Mouse (Mus musculus): ENCODE measurements around the gene Myct1. TPM values are rescaled to one million over a fixed set of nuclear protein-coding genes. Genes with fewer than 3 reads are reported as not detected.
A peak's percentile ranks its signal among the peaks of the same experiment; 100 is the strongest.

Myct1 gene
- polyA plus RNA-seq (2014; fragmentation: Nextera tagmentation; extraction: Ambion mirVana): 4.7 and 4.9 TPM in 2 replicates

DNA sequence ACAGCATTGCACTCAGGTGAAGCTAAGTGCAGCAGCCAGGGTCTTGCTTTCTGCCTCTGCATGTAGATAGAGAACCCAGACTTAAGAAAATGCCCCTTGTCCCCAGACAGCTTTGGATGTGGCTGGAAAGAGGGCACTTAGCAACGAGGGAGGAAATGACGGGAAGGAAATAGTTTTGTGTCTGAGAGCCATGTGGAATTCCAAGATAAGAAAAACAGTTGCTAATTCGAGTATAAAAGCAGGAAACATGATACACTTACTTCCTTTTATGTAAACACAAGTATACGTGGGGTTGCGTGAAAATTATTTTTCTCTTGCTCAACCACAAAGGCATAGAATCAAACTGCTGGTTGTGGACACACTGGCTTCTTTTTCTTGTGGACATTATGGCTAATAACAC is at the start of gene Myct1:
Myct1 (plus strand) TSS at position 312 of the 400 bp plus-strand sequence.
- DNase-seq (ENCODE audit: low spot score) (no peak), ATAC-seq (replicated peaks; ENCODE audit: insufficient number of reproducible peaks, low FRiP score, low TSS enrichment, low read depth) (no peak)
- H3K27ac ChIP-seq (replicated peaks; ENCODE audit: low read depth, low read length): no peak within 1 kb of the TSS
- H3K4me2 ChIP-seq (ENCODE audit: low read depth, low read length): no peak within 1 kb of the TSS
- no peaks in the 10 kb centered on the region for H3K36me3 ChIP-seq (replicated peaks; ENCODE audit: control insufficient read depth, insufficient read depth, low read depth, low read length)
- H3K4me3 ChIP-seq (ENCODE audit: low read depth, low read length): no peak within 1 kb of the TSS
- H3K9ac ChIP-seq (replicated peaks; ENCODE audit: low read length): no peak within 1 kb of the TSS
- H3K27me3 ChIP-seq (ENCODE audit: control insufficient read depth, insufficient read depth, low read length): no peaks in the 10 kb centered on the region
- H3K4me1 ChIP-seq (ENCODE audit: control insufficient read depth, insufficient read depth, low read length): no peaks in the 10 kb centered on the region
- WGBS: 31% methylated on average over 5 of the region's 5 CpGs
- H3K9me3 ChIP-seq (replicated peaks; ENCODE audit: control insufficient read depth, low read length): no peaks in the 10 kb centered on the region

DNA sequence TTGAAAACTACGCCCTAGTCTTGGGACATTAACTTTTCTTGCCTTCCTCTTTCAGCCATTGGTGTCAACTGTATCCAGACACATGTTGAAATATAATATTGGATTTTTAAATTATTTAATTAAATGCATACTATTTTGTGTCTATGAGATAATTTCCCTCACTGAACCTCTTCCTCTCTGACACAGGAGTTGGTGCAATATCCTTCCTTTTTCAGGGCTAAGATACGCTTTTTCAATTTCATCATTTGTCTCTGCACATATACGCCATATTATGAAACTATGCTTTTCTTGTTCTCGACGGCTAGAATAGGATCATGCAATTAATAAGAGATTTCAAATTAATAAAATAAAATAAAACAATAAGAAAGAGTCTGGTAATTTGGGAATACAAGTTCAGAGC is 47.1 kb upstream of the Myct1 start:
- Histone ChIP-seq H3K27me3 (ENCODE audit: control insufficient read depth, insufficient read depth, low read length) (no peaks in the 10 kb centered on the region), H3K9ac (replicated peaks; ENCODE audit: low read length) (no peak overlapping the region), H3K36me3 (replicated peaks; ENCODE audit: control insufficient read depth, insufficient read depth, low read depth, low read length) (no peaks in the 10 kb centered on the region), H3K4me1 (ENCODE audit: control insufficient read depth, insufficient read depth, low read length) (no peaks in the 10 kb centered on the region), H3K4me2 (ENCODE audit: low read depth, low read length) (no peak overlapping the region), H3K27ac (replicated peaks; ENCODE audit: low read depth, low read length) (no peak overlapping the region), H3K4me3 (ENCODE audit: low read depth, low read length) (no peak overlapping the region), H3K9me3 (replicated peaks; ENCODE audit: control insufficient read depth, low read length) (no peaks in the 10 kb centered on the region)
- 96% methylated on average over 5 of the region's 5 CpGs for WGBS
- no peak for ATAC-seq (replicated peaks; ENCODE audit: insufficient number of reproducible peaks, low FRiP score, low TSS enrichment, low read depth)
- DNase-seq (ENCODE audit: low spot score): no peak

DNA sequence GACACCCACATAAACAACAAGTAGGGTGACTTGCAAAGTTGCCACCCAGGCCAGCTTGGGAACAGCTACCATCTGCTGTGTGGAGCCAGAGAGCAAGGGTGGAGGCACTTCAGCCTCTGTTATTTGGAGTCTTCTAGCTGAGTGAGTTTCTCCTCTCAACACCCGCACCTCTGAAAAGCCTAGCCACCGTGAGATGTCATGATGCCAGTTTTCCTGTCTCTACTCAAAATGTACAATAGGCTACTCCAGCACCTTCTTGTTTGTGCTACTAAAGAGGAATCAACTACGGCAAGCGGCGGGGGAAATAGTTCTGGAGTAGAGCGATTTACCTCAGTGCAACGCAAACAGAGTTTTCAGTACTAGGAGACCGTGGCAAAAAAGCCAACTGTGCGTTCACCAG is 45.8 kb upstream of the Myct1 start:
- ATAC-seq (replicated peaks; ENCODE audit: insufficient number of reproducible peaks, low FRiP score, low TSS enrichment, low read depth): no peak

DNA sequence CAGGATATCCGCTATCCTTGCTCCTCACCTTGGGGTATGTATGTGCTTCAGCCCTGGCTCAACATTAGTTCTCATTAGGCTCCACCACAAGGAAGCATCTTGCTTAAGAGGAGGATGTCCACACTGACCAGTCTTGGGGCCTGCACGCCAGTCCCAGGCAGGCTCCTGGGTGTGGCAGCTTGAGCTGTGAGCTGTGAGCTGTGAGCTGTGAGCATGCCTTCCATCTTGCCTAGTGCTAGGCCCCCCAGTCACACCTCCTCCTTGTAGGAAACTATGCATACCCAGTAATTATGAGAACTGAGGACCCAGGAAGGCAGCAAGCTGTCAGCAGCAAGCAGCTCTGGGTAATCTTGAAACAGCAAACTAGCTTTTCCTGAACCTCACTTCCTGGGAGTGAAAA is 44.9 kb upstream of the Myct1 start:
- no peak overlapping the region for H3K27ac ChIP-seq (replicated peaks; ENCODE audit: low read depth, low read length)
- ATAC-seq (replicated peaks; ENCODE audit: insufficient number of reproducible peaks, low FRiP score, low TSS enrichment, low read depth) (no peak), DNase-seq (ENCODE audit: low spot score) (no peak)
- no peak overlapping the region for H3K4me3 ChIP-seq (ENCODE audit: low read depth, low read length)
- H3K36me3 ChIP-seq (replicated peaks; ENCODE audit: control insufficient read depth, insufficient read depth, low read depth, low read length): no peaks in the 10 kb centered on the region
- H3K27me3 ChIP-seq (ENCODE audit: control insufficient read depth, insufficient read depth, low read length): no peaks in the 10 kb centered on the region
- 79% methylated on average over 2 of the region's 2 CpGs for WGBS
- no peaks in the 10 kb centered on the region for H3K4me1 ChIP-seq (ENCODE audit: control insufficient read depth, insufficient read depth, low read length)
- H3K9me3 ChIP-seq (replicated peaks; ENCODE audit: control insufficient read depth, low read length): no peaks in the 10 kb centered on the region
- no peak overlapping the region for H3K9ac ChIP-seq (replicated peaks; ENCODE audit: low read length)
- no peak overlapping the region for H3K4me2 ChIP-seq (ENCODE audit: low read depth, low read length)

More for the DNA sequence above, 45.8 kb upstream of the Myct1 start:
- Histone ChIP-seq H3K9ac (replicated peaks; ENCODE audit: low read length) (no peak overlapping the region), H3K4me1 (ENCODE audit: control insufficient read depth, insufficient read depth, low read length) (no peaks in the 10 kb centered on the region), H3K9me3 (replicated peaks; ENCODE audit: control insufficient read depth, low read length) (no peaks in the 10 kb centered on the region), H3K36me3 (replicated peaks; ENCODE audit: control insufficient read depth, insufficient read depth, low read depth, low read length) (no peaks in the 10 kb centered on the region), H3K27me3 (ENCODE audit: control insufficient read depth, insufficient read depth, low read length) (no peaks in the 10 kb centered on the region), H3K4me3 (ENCODE audit: low read depth, low read length) (no peak overlapping the region), H3K4me2 (ENCODE audit: low read depth, low read length) (no peak overlapping the region), H3K27ac (replicated peaks; ENCODE audit: low read depth, low read length) (no peak overlapping the region)
- DNase-seq (ENCODE audit: low spot score): no peak
- 91% methylated on average over 9 of the region's 9 CpGs for WGBS

DNA sequence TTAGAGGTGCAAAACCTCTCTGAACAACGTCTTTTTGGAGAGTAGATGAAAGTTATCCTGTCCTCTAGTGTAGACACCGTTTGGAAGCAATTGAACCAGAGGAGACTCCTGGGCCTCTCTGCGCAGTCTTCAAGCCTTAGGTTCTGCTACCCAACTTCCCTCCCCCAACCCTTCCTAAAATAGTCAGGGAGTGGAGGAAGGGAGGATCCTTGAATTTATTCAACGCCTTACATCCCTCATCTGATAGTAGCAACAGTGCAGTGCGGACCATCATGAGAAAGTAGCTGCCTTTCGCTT is 43.8 kb upstream of the Myct1 start:
- ATAC-seq (replicated peaks; ENCODE audit: insufficient number of reproducible peaks, low FRiP score, low TSS enrichment, low read depth): no peak
- H3K4me2 ChIP-seq (ENCODE audit: low read depth, low read length): peak overlapping the region; percentile 91

DNA sequence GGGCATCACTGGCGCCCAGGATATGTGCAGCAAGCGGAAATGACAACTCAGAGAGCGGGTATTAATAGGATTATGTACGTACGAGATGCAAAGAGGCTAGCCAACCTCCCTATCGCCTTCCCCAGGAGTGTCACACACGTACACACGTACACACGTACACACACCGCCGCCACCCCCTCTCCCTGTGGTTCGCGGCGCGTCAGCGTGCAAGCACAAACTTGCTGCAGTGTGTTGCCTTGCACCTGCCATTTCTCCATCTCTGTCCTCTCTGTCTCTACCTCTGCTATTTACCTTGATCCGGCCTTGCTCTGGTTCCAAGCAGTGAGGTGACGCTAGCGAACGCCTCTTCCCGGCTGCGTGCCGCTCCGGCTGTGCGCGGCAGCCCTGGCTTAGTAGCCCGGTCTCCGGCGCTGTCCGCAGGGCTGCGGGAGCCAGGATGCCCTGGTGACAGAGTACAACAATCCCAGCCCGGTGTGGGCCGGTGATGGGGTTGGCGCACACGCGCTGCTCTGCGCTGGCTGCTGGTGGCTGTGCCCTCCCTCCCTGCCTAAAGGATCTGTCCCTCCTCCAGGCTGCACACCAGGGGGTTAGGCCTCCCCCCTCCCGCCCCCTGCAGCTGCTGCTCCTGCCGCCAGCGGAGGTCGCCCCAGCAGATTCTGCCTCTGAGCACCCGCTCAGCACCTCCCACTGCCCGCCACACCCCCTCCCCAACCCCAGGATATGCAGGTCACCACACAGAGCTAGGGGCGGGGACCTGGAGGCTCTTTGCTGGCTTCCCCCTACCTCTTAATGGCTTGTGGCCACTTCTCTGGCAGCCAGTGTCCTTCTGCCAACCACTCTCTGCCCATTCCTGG is 43.2 kb upstream of the Myct1 start:
- Histone ChIP-seq H3K9ac (replicated peaks; ENCODE audit: low read length) (peak overlapping the region; percentile 37), H3K27me3 (ENCODE audit: control insufficient read depth, insufficient read depth, low read length) (no peaks in the 10 kb centered on the region), H3K4me1 (ENCODE audit: control insufficient read depth, insufficient read depth, low read length) (no peaks in the 10 kb centered on the region), H3K9me3 (replicated peaks; ENCODE audit: control insufficient read depth, low read length) (no peaks in the 10 kb centered on the region), H3K4me3 (ENCODE audit: low read depth, low read length) (peak overlapping the region; percentile 48), H3K36me3 (replicated peaks; ENCODE audit: control insufficient read depth, insufficient read depth, low read depth, low read length) (no peaks in the 10 kb centered on the region), H3K4me2 (ENCODE audit: low read depth, low read length) (peak overlapping the region; percentile 91), H3K27ac (replicated peaks; ENCODE audit: low read depth, low read length) (no peak overlapping the region)
- DNase-seq (ENCODE audit: low spot score): peak; percentile 61
- WGBS: under 1% methylated on average over 43 of the region's 44 CpGs
- peak; percentile 92 for ATAC-seq (replicated peaks; ENCODE audit: insufficient number of reproducible peaks, low FRiP score, low TSS enrichment, low read depth)

More for the DNA sequence above, 43.8 kb upstream of the Myct1 start:
- Histone ChIP-seq H3K9me3 (replicated peaks; ENCODE audit: control insufficient read depth, low read length) (no peaks in the 10 kb centered on the region), H3K9ac (replicated peaks; ENCODE audit: low read length) (no peak overlapping the region), H3K4me1 (ENCODE audit: control insufficient read depth, insufficient read depth, low read length) (no peaks in the 10 kb centered on the region), H3K36me3 (replicated peaks; ENCODE audit: control insufficient read depth, insufficient read depth, low read depth, low read length) (no peaks in the 10 kb centered on the region), H3K27me3 (ENCODE audit: control insufficient read depth, insufficient read depth, low read length) (no peaks in the 10 kb centered on the region), H3K27ac (replicated peaks; ENCODE audit: low read depth, low read length) (no peak overlapping the region), H3K4me3 (ENCODE audit: low read depth, low read length) (peak overlapping the region; percentile 48)
- DNase-seq (ENCODE audit: low spot score): no peak
- 8% methylated on average over 6 of the region's 6 CpGs for WGBS

DNA sequence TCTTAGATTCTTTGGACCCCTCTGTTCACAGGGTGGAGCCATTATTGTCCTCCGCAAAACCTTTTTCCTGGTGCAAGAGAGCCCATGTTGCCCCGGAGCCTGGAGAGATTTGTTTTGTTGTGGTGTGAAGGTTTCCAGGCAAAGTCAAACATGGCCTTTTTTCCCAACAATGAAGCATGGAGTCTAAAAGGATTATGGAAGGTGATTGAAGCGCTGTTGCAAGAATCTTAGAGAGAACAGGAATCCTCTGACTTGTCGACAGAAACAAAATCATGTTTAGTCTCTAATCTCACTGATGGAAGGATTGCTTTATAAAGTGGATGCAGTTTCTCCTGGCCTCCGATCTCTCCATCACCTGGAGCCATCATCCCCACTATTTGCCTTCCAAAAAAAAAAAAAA is 42.2 kb upstream of the Myct1 start, which contains the start of gene Syne1:
Syne1 (minus strand) TSS at position 101 of the 400 bp plus-strand sequence.
- H3K9me3 ChIP-seq (replicated peaks; ENCODE audit: control insufficient read depth, low read length): no peaks in the 10 kb centered on the region
- peak within 1 kb of the TSS; percentile 48 for H3K4me3 ChIP-seq (ENCODE audit: low read depth, low read length)
- DNase-seq (ENCODE audit: low spot score) (no peak), ATAC-seq (replicated peaks; ENCODE audit: insufficient number of reproducible peaks, low FRiP score, low TSS enrichment, low read depth) (no peak)
- H3K9ac ChIP-seq (replicated peaks; ENCODE audit: low read length): peak within 1 kb of the TSS; percentile 37
- H3K27ac ChIP-seq (replicated peaks; ENCODE audit: low read depth, low read length): no peak within 1 kb of the TSS
- H3K27me3 ChIP-seq (ENCODE audit: control insufficient read depth, insufficient read depth, low read length): no peaks in the 10 kb centered on the region
- no peaks in the 10 kb centered on the region for H3K4me1 ChIP-seq (ENCODE audit: control insufficient read depth, insufficient read depth, low read length)
- WGBS: 71% methylated on average over 5 of the region's 5 CpGs
- H3K36me3 ChIP-seq (replicated peaks; ENCODE audit: control insufficient read depth, insufficient read depth, low read depth, low read length): no peaks in the 10 kb centered on the region
- H3K4me2 ChIP-seq (ENCODE audit: low read depth, low read length): peak within 1 kb of the TSS; percentile 91

DNA sequence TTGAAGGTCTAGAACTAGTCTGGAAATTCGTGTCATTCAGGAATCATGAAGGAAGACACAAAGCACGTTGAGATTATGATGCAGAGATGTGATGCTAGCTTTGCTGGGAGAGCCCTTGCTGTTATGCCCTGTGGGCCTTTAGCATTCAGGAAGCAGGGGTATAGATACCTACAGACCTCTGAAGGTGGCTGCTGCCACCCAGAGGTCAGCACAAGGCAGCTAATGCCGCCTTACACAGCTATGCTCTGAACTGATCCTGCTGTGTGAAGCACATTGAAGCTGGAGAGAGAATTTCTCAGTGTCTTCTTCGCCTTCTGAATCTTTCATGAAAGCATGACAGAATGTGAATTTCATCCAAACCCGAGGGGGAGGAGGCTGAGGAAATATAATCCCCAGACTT is 38.6 kb upstream of the Myct1 start:
- H3K27me3 ChIP-seq (ENCODE audit: control insufficient read depth, insufficient read depth, low read length): no peaks in the 10 kb centered on the region
- H3K4me1 ChIP-seq (ENCODE audit: control insufficient read depth, insufficient read depth, low read length): no peaks in the 10 kb centered on the region
- no peak overlapping the region for H3K4me3 ChIP-seq (ENCODE audit: low read depth, low read length)
- H3K9ac ChIP-seq (replicated peaks; ENCODE audit: low read length): no peak overlapping the region
- DNase-seq (ENCODE audit: low spot score) (peak; percentile 2), ATAC-seq (replicated peaks; ENCODE audit: insufficient number of reproducible peaks, low FRiP score, low TSS enrichment, low read depth) (no peak)
- H3K9me3 ChIP-seq (replicated peaks; ENCODE audit: control insufficient read depth, low read length): no peaks in the 10 kb centered on the region
- no peaks in the 10 kb centered on the region for H3K36me3 ChIP-seq (replicated peaks; ENCODE audit: control insufficient read depth, insufficient read depth, low read depth, low read length)
- H3K27ac ChIP-seq (replicated peaks; ENCODE audit: low read depth, low read length): no peak overlapping the region
- no peak overlapping the region for H3K4me2 ChIP-seq (ENCODE audit: low read depth, low read length)
- 21% methylated on average over 5 of the region's 5 CpGs for WGBS
